Mouse (Mus musculus): ENCODE results near the gene Atl2.

The Atl2 gene

GRCm38 (mm10) chr17:79817551-79817950 is 78.4 kb downstream of the Atl2 start:
- DNase-seq = no peak

GRCm38 (mm10) chr17:79816896-79817295 is 79.0 kb downstream of the Atl2 start:
- no peak for DNase-seq

- no peak for DNase-seq
Observed at GRCm38 (mm10) chr17:79810421-79810820, 85.5 kb downstream of the Atl2 start.

DNA sequence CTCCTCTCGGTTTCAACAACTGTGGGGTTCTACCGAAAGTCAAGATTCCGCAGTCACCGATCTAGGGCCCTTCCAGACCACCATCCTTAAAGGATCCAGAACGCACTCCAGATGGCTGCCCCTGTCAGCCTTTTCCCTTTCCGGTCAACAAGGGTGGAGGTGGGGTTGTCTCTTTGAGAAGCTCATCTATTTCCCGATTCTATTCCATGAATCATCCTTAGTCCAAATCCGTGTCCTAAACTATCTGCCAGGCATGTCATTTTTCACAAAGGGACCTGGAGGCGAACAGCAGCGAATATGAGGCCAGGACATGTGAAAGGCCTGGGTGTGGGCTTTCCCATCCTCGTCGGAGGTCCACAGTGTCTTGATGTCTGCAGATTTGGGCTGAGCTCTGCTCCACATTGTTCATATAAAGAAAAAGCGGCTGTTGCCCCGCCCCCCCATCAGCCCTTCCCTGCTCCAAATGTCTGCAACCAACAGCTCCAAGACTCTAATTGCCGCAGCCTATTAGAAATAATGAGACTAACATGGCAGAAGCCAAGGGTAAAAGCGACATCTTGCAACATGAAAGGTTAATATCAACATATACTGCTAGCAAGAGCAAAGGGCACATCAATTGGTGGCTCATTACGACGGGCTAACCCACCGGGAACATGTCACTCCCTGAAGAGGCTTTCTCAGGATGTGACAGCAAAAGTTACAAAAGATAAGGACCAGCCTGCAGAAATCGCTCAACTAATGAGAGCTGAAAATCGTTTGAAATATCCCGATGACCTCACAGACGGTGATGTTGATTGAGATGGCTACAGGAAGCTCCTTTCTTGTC is 86.2 kb downstream of the Atl2 start:
- DNase-seq = no peak

- no peak for DNase-seq
Observed at GRCm38 (mm10) chr17:79807237-79807930, 88.5 kb downstream of the Atl2 start.

DNA sequence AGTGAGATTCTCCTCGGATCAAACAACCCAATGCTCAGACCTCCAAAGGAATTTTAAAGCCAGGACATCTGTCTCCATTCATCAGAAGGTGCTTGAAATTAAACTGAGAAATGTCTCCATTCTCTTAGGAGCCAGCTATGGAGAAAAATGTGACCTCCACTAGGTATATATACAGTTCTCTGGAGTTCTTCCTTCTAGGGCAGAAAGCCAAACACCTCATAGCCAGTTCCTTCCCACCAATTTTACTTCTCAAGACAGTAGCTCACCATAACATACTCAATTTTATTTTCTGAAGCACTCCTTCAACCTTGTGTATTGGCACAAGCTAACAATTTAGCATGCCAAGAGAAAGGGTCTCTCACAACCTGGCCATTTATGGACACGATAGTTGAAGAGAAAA is 91.2 kb downstream of the Atl2 start:
- no peak for DNase-seq

GRCm38 (mm10) chr17:79802056-79802455 is 93.9 kb downstream of the Atl2 start:
- no peak for DNase-seq

- no peak for DNase-seq
Observed at GRCm38 (mm10) chr17:79798831-79799230, 97.1 kb downstream of the Atl2 start.

All from right cerebral cortex, adult 18-20 months (tissue).